Mouse (Mus musculus) C2C12 (cell line): Measurements from ENCODE around the gene Slc22a14.

ENCODE experiments used
- CEBPB ChIP-seq: IDR thresholded peaks from one replicate; pipeline ENCODE4 v1.6.1; 2011; ENCODE audit warnings: low read depth, mild to moderate bottlenecking, control low read depth, moderate library complexity
- CTCF ChIP-seq: IDR thresholded peaks from one replicate; pipeline ENCODE4 v1.5.1; 2011; ENCODE audit not compliant: control insufficient read depth, insufficient read depth, insufficient read length
- FOSL1 ChIP-seq: IDR thresholded peaks from one replicate; pipeline ENCODE4 v1.8.0; 2011; ENCODE audit warnings: mild to moderate bottlenecking, low read length; ENCODE audit not compliant: poor library complexity, insufficient read depth, severe bottlenecking
- MAX ChIP-seq: IDR thresholded peaks from one replicate; pipeline ENCODE4 v1.6.1; 2011; ENCODE audit warnings: mild to moderate bottlenecking, control low read depth

GRCm38 (mm10) chr9:119240286-119240997 lies 124.9 kb downstream of the Slc22a14 start:
- TF ChIP-seq CTCF = no peak
- no peak for TF ChIP-seq FOSL1
- no peak for TF ChIP-seq MAX
- TF ChIP-seq CEBPB = no peak
